Mouse (Mus musculus): ENCODE measurements around the gene Dlx2. TPM values are rescaled to one million over a fixed set of nuclear protein-coding genes. Genes with fewer than 3 reads are reported as not detected.

Gene Dlx2
- polyA plus RNA-seq, 1 experiment: 25.4 TPM

DNA sequence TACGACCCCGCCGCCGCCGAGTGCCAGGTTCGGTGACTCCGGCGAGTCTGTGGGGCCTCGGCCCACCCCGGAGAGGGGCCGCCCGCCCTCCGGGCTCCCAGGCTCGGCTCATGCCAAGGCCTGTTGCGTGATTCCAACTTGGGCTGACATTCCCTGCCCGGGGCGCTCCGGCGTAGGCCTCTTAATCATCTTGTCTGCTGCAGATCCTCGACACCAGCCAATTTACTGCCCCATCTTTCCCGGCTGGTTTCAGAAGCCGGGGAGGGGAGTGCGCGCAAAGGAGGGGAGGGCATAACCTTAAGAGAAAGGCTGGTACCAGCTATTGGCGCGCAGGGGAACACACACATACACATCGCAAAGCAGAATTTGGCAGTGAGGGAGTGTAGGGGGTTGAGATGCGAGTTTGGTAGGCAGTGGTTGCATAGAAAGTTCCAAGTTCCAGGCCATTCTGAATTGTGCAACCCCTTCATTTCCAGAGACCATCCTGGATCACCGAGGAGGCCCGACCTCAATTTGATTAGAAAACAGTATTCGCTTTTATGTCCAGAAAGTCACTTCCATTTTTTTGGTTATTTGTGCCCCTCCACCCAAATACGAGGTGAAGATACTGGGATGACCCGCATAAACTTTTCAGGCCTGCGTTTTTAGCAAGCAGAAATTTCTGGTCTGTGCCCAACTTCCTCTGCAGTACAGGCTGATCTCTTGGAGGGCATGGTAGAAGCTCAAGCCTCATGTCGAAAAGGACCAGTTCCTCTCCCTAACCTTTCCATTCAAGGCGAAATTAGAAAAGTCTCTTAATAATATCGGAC, 4.9 kb downstream of the Dlx2 start:
- peak in 1 of 2 experiments; percentile 4 for DNase-seq (ENCODE audit: extremely low spot score in 1 of 2, low spot score in 1 of 2)

- no peak for DNase-seq (ENCODE audit: extremely low spot score in 1 of 2, low spot score in 1 of 2)
These were observed 5.7 kb downstream of the Dlx2 start for GRCm38 (mm10) chr2:71540611-71541417.

GRCm38 (mm10) chr2:71534242-71535052, 12.1 kb downstream of the Dlx2 start:
- DNase-seq (ENCODE audit: extremely low spot score in 1 of 2, low spot score in 1 of 2): peak in 1 of 2 experiments; percentile 11

DNA sequence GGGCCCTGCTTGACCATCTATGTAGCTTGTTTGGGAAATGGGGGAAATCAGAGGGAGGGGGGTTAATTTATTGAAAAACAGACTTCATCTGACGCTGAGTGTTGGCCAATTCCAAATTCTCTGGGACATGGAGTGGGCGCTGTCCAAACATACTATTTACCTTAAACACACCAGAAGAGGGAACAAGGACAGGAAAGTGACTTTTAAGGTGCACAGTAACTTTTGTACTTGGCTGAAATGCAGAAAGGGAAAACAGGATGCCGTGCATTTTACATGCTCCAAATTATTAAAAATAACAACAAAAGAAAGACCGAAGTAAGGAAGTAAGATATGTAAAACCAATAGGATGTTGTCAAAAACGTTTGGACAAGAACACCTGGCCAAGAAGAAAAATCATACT, 13.5 kb downstream of the Dlx2 start:
- DNase-seq (ENCODE audit: extremely low spot score in 1 of 2, low spot score in 1 of 2): no peak

- DNase-seq (ENCODE audit: extremely low spot score in 1 of 2, low spot score in 1 of 2): no peak
These were observed 14.3 kb downstream of the Dlx2 start for GRCm38 (mm10) chr2:71531990-71532970.

- peak in 1 of 2 experiments; percentile 8 for DNase-seq (ENCODE audit: extremely low spot score in 1 of 2, low spot score in 1 of 2)
These were observed 15.4 kb downstream of the Dlx2 start for GRCm38 (mm10) chr2:71531124-71531590.

GRCm38 (mm10) chr2:71530391-71531123, 16.0 kb downstream of the Dlx2 start:
- peak in 1 of 2 experiments; percentile 7 for DNase-seq (ENCODE audit: extremely low spot score in 1 of 2, low spot score in 1 of 2)

DNA sequence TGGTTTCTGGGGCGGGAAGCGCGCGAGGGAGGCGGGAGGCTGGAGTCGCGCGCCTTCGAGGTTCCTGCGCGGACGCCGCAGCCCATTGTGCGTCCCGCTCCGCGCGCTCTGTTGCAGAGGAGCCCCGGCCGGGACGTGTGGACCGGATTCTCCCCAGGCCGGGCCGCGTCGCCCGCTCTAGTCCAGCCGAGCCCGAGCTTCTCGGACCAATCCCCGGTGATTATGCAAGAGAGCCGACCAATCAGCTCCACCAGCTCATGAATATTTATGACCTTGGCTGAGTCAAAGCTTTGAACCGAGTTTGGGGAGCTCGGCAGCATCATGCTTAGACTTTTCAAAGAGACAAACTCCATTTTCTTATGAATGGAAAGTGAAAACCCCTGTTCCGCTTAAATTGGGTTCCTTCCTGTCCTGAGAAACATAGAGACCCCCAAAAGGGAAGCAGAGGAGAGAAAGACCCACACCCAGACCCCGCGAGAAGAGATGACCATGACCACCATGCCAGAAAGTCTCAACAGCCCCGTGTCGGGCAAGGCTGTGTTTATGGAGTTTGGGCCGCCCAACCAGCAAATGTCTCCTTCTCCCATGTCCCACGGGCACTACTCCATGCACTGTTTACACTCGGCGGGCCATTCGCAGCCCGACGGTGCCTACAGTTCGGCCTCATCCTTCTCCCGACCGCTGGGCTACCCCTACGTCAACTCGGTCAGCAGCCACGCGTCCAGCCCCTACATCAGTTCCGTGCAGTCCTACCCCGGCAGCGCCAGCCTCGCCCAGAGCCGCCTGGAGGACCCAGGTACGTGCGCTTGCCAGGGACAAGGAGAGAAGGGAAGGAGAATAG, 16.8 kb downstream of the Dlx2 start:
- peak; percentile 50 to 74 for DNase-seq (ENCODE audit: extremely low spot score in 1 of 2, low spot score in 1 of 2)

DNA sequence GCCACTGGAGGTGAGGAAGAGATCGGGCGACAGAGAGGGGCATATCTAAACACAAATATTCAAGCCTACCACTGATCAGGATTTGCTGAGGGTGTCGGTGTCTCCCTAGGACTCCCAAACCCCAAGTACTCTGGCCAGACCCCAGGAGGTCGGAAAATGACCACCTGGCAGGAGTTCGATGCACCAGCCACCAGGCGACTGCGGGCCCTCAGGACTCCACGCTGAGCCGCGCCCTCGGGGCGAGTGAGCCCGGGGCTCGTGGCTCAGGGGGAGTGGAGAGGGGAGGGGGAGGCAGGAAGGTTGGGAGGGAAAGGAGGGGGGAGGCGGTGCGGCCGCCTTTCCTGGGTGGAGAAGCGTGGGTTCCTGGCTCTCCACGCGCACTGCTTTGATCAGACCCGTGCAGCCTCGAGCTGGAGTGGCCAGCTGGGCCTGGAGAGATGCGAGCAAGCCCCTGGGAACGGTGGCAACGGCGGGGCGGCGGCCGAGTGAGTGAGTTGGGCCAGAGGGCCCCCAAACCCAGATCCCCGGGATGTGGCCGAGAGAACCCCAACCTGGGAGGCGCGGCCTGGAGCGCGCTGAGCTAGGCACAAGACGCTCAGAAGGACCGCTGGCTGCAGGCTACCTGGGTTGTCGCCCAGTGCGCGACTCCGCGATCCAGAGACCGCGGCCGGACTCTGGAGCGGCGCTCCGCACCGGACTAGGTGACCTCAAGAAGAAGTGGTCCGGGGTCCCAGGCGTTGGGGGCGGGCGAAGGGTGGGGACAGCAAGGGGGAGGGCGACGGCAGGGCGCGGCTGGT, 17.6 kb downstream of the Dlx2 start:
- no peak for DNase-seq (ENCODE audit: extremely low spot score in 1 of 2, low spot score in 1 of 2)

DNA sequence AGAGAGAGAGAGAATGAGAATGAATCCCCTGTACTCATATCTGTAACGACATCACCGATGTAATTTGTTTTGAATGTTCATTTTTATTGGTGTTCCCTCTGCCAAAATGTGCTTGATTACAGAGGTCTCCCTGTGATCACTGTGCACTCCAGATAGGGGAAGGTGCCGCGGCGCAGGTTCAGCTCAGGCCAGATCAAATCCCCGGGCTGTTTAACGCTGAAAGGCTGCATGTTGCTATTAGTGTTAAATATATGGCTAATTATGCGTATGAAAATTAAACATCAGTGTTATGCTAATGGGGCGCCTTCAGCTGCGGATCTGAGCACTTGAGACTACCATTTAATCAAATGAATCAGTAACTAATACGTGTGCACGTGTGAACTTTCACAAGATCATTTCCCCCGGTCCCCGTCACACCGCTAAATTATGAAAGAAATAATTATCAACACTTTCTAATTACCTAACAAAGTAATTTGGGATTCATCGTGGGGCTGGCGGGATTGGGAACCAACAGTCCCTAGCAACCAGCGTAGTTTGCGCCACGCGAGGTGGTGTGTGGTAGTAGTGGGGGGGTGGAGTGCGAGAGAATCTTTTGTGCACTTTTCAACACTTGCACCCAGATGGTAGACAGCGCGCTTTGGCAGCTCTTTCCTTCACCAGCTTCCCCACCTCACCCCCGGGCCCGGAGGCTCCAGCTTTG, 18.4 kb downstream of the Dlx2 start, which contains the start of gene Dlx1:
TSS of gene Dlx1 (plus strand) at position 100 of the 700 bp plus-strand sequence.
- peak in 1 of 2 experiments; percentile 35 for DNase-seq (ENCODE audit: extremely low spot score in 1 of 2, low spot score in 1 of 2)

DNA sequence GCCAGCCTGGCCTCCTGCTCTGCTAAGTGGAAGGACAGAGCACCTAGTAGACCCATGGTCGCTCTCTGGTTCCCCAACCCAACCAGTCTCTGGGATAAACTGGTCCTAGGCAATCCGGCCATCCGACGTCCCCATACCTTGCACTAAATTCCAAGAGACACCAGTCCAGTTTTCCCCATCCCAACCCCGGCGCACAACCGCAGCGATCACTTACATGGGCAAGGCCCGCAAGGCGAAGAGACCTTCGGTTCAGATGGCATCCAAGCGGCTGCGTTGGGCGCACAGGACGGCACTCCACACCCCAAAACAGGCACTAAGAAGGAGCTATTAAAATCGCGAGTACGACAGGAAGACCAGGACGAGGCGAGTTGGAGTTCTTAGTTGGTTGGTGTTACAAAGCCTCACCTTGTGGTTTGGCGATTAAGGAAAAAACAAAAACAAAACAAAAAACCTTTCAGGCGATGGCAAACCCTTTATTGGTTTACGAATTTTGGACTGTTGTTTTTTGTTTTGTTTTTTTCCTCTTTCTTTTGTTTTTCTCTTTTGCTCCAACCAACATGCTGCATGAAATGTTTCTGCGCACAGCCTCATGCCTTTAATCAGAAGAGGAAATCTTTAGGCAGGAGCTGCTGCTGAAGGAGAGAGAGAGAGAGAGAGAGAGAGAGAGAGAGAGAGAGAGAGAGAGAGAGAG, 19.1 kb downstream of the Dlx2 start:
- DNase-seq (ENCODE audit: extremely low spot score in 1 of 2, low spot score in 1 of 2): no peak

DNA sequence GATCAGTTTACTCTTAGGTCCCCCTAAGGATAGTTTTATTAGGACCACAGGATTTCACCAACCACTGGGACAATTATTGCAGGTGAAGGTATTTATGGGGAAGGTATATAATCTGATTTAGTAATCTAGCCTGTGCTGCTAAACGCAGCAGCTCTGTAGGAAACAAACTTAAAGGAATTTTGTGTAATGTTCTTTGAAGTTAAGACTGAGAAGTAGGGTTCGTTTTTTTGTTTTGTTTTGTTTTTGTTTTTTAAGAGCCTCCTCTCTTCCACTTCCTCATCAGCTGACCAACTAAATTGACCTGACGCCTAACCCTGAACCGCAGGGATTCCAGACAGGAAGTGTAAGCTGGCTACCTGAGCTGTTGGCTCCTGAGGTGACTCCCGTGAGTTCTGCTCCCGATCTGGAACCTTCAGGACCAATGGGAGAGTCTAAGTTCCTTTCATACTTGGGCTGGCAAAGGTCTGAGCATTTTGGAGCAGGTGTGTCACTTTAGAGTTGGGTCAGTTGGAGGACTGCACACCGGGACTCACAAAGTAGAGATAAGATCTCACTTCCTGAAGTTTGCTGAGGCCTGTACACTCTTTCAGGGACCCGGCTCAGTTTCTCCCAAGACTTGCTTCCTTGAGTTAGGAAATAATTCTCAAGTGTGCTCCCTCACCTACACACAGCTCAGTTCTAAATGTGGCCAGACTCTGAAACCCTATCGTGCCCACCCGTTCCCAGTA, 19.8 kb downstream of the Dlx2 start:
- DNase-seq (ENCODE audit: extremely low spot score in 1 of 2, low spot score in 1 of 2): no peak

DNA sequence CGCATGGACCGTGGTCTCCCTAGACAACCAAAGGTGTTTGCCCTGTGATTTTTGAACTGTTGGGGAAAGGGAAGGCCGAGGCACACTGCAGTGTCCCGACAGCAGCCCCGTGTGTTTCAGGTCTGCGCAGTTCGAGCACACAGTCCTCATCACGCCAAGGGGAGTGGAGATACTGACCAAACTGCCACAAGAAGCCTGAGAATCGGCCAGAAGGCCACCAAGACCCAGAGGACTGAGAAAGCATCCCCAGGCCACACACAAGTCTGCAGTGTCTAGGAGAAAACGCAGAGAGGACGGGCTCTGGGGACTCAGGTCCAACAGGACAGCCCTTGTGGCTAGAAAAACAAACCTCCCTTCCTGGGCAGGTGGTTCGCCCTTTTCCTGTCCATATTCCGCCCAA, 21.8 kb downstream of the Dlx2 start:
- no peak for DNase-seq (ENCODE audit: extremely low spot score in 1 of 2, low spot score in 1 of 2)

- DNase-seq (ENCODE audit: extremely low spot score in 1 of 2, low spot score in 1 of 2): no peak
These were observed 23.1 kb downstream of the Dlx2 start for GRCm38 (mm10) chr2:71523431-71523830.

- no peak for DNase-seq (ENCODE audit: extremely low spot score in 1 of 2, low spot score in 1 of 2)
These were observed 23.7 kb downstream of the Dlx2 start for GRCm38 (mm10) chr2:71522871-71523270.
